8 mouse cellular contexts compared by ENCODE assay signal in genomic region chr9:59353253-59353639, GRCm38 (mm10). TPM values are rescaled to one million over a fixed set of nuclear protein-coding genes. Genes with fewer than 3 reads are reported as not detected.
A peak's percentile ranks its signal among the peaks of the same experiment; 100 is the strongest.
DNase-seq lines count a peak whose midpoint lies in the region; ATAC-seq lines count a peak whose summit lies in the region.

Gene Bbs4, minus strand, starts transcription at chr9:59353508.

- WGBS in embryonic facial prominence, embryonic 14.5 days, result 2% methylated on average over 21 of the region's 32 CpGs
- WGBS in kidney, embryonic 14.5 days, result 1% methylated on average over 32 of the region's 32 CpGs
- WGBS in limb, embryonic 15.5 days, result under 1% methylated on average over 28 of the region's 32 CpGs

- peak within 1 kb of the TSS; percentile 84 for H3K27ac ChIP-seq in embryonic facial prominence, embryonic 14.5 days (replicated peaks; ENCODE audit: low read depth, low read length)
- H3K27ac ChIP-seq in kidney, embryonic 14.5 days (ENCODE audit: low read depth, low read length), result peak within 1 kb of the TSS; percentile 75
- H3K27ac ChIP-seq in limb, embryonic 15.5 days, result peak within 1 kb of the TSS; percentile 89

- DNase-seq in 3T3-L1 (ENCODE audit: low read depth, low spot score), result peak; percentile 90
- DNase-seq in adrenal gland, postnatal 4 days (ENCODE audit: low spot score in 2 of 2), result peak; percentile 78 to 90
- peak; percentile 94 for DNase-seq in embryonic facial prominence, embryonic 14.5 days (ENCODE audit: low spot score)
- peak; percentile 91 to 92 for DNase-seq in heart, adult 9 months (ENCODE audit: low spot score in 2 of 2)
- peak; percentile 76 to 81 for DNase-seq in monocyte, adult 2 months (ENCODE audit: low read depth in 1 of 2, low spot score in 2 of 2)
- peak; percentile 91 to 92 for DNase-seq in spleen, postnatal 36 days (ENCODE audit: low spot score in 2 of 2)

- H3K4me2 ChIP-seq in embryonic facial prominence, embryonic 14.5 days (ENCODE audit: low read depth, low read length), result peak within 1 kb of the TSS; percentile 64
- peak within 1 kb of the TSS; percentile 45 for H3K4me2 ChIP-seq in kidney, embryonic 14.5 days (replicated peaks; ENCODE audit: low read depth, low read length)
- peak within 1 kb of the TSS; percentile 63 for H3K4me2 ChIP-seq in limb, embryonic 15.5 days

- H3K9me3 ChIP-seq in embryonic facial prominence, embryonic 14.5 days (ENCODE audit: control insufficient read depth, low read length), result no peaks in the 10 kb centered on the region
- no peaks in the 10 kb centered on the region for H3K9me3 ChIP-seq in kidney, embryonic 14.5 days (ENCODE audit: control insufficient read depth, low read length)
- H3K9me3 ChIP-seq in limb, embryonic 15.5 days, result no peaks in the 10 kb centered on the region

- peak within 1 kb of the TSS; percentile 82 for H3K9ac ChIP-seq in embryonic facial prominence, embryonic 14.5 days (ENCODE audit: low read depth, low read length)
- H3K9ac ChIP-seq in kidney, embryonic 14.5 days (ENCODE audit: low read depth, low read length), result peak within 1 kb of the TSS; percentile 73
- H3K9ac ChIP-seq in limb, embryonic 15.5 days, result peak within 1 kb of the TSS; percentile 64

- no peaks in the 10 kb centered on the region; the same call in 1 of the 2 replicates for H3K27me3 ChIP-seq in embryonic facial prominence, embryonic 14.5 days (replicated peaks; ENCODE audit: control insufficient read depth, insufficient read depth, low read length)
- no peaks in the 10 kb centered on the region for H3K27me3 ChIP-seq in kidney, embryonic 14.5 days (ENCODE audit: control insufficient read depth, insufficient read depth, low read length)
- no peaks in the 10 kb centered on the region for H3K27me3 ChIP-seq in limb, embryonic 15.5 days

- ATAC-seq in embryonic facial prominence, embryonic 14.5 days (ENCODE audit: low read depth), result peak; percentile 97
- peak; percentile 97 for ATAC-seq in kidney, embryonic 14.5 days (ENCODE audit: low FRiP score, low TSS enrichment)
- peak; percentile 88 for ATAC-seq in limb, embryonic 15.5 days (ENCODE audit: insufficient number of reproducible peaks, low FRiP score, low TSS enrichment, low read depth)

- H3K4me3 ChIP-seq in embryonic facial prominence, embryonic 14.5 days (ENCODE audit: low read depth, low read length), result peak within 1 kb of the TSS; percentile 75
- peak within 1 kb of the TSS; percentile 55 for H3K4me3 ChIP-seq in kidney, embryonic 14.5 days (ENCODE audit: low read length)
- H3K4me3 ChIP-seq in limb, embryonic 15.5 days, result peak within 1 kb of the TSS; percentile 70

- H3K36me3 ChIP-seq in embryonic facial prominence, embryonic 14.5 days (ENCODE audit: control insufficient read depth, insufficient read depth, low read length), result no peaks in the 10 kb centered on the region
- H3K36me3 ChIP-seq in kidney, embryonic 14.5 days (ENCODE audit: control insufficient read depth, insufficient read depth, low read length), result no peaks in the 10 kb centered on the region
- no peaks in the 10 kb centered on the region for H3K36me3 ChIP-seq in limb, embryonic 15.5 days

- peaks cover 3% of the 10 kb centered on the region; the same call in 1 of the 2 replicates for H3K4me1 ChIP-seq in embryonic facial prominence, embryonic 14.5 days (ENCODE audit: control insufficient read depth, insufficient read depth, low read length)
- no peaks in the 10 kb centered on the region; the same call in 1 of the 2 replicates for H3K4me1 ChIP-seq in kidney, embryonic 14.5 days (ENCODE audit: control insufficient read depth, insufficient read depth, low read length)
- no peaks in the 10 kb centered on the region for H3K4me1 ChIP-seq in limb, embryonic 15.5 days

RNA-seq across cellular contexts. Expression of gene Bbs4, which starts in this region (rescaled TPM):
- total RNA-seq in adrenal gland, postnatal 4 days (2021), result 10 to 100 TPM; 11.8 to 13.1 TPM
- 14.2 and 15.3 TPM in 2 replicates for polyA plus RNA-seq in embryonic facial prominence, embryonic 14.5 days (2014; fragmentation: Nextera tagmentation; extraction: Ambion mirVana)
- 14.1 and 15.5 TPM in 2 replicates for polyA plus RNA-seq in kidney, embryonic 14.5 days (2014; fragmentation: Nextera tagmentation; extraction: Ambion mirVana)
- 12.7 and 17.5 TPM in 2 replicates for polyA plus RNA-seq in limb, embryonic 15.5 days (2015; fragmentation: Nextera tagmentation; extraction: Ambion mirVana)

Comparison
In these comparisons a context has a peak if more than half of its experiments do, and no peak if none do; other contexts are left out.
1. Peak in every context shown above with its lines: DNase-seq, ATAC-seq, H3K4me3 ChIP-seq and H3K27ac ChIP-seq.